Mouse (Mus musculus) bone marrow macrophage, adult 2 months (primary cell): ENCODE results near the gene Pld2. TPM values are rescaled to one million over a fixed set of nuclear protein-coding genes. Genes with fewer than 3 reads are reported as not detected.

Source experiments
- H3K27ac ChIP-seq: 2 replicates; pipeline ENCODE4 v1.5.1; 2012; ENCODE audit warnings: low read depth, low read length; ENCODE audit not compliant: insufficient read depth
- H3K4me1 ChIP-seq: 2 replicates; pipeline ENCODE4 v1.6.1; 2012; ENCODE audit warnings: low read length; ENCODE audit not compliant: control insufficient read depth, insufficient read depth
- H3K4me3 ChIP-seq: 2 replicates; pipeline ENCODE4 v1.5.1; 2012; ENCODE audit warnings: mild to moderate bottlenecking, low read length, moderate library complexity; ENCODE audit not compliant: insufficient read depth
- CTCF ChIP-seq: IDR thresholded peaks from 2 replicates; pipeline ENCODE4 v1.5.1; 2012; ENCODE audit warnings: low read depth, mild to moderate bottlenecking, low read length, moderate library complexity
- POLR2A ChIP-seq: IDR thresholded peaks from 2 replicates; pipeline ENCODE4 v1.6.1; 2012; ENCODE audit warnings: mild to moderate bottlenecking, low read depth, low read length, borderline replicate concordance
- polyA plus RNA-seq: library from polyadenylated mRNA; stranded (reverse); fragments of >200 nt; gene quantifications from 2 replicates; pipeline ENCODE4 v1.2.4, GENCODE M21; 2012; ENCODE audit not compliant: missing spikeins, insufficient read depth, insufficient read length

Pld2 gene
- polyA plus RNA-seq, 1 experiment = 58.4 TPM

- TF ChIP-seq POLR2A = no peak
- TF ChIP-seq CTCF = no peak
- H3K27ac ChIP-seq = no peak overlapping the region
- no peak overlapping the region for H3K4me3 ChIP-seq
- peaks cover 41% of the 10 kb centered on the region for H3K4me1 ChIP-seq
Observed at GRCm38 (mm10) chr11:70572348-70572902, 32.6 kb downstream of the Pld2 start.

- Histone ChIP-seq H3K4me3 (no peak overlapping the region), H3K27ac (no peak overlapping the region), H3K4me1 (peaks cover 44% of the 10 kb centered on the region)
- no peak for TF ChIP-seq POLR2A
- TF ChIP-seq CTCF = no peak
Observed at GRCm38 (mm10) chr11:70573872-70574271, 34.0 kb downstream of the Pld2 start.

DNA sequence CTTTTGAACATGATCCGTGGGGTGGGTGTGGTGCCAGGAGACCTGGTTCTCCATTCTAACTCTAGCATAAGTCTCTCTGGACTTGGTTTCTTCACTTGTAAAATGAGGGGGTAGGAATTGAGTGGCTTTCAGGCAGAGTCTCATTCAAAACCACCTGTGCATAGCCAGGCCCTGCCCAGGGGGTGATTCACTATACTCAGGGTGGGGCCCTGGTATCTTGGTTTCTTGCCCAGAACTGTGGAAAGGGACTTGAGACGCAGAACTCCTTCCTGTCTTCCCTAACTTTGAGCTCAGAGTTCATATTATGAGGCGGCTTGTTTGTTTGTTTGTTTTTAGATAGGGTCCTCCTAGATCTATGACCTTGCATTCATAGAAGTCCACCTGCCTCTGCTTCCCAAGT lies 37.3 kb downstream of the Pld2 start:
- no peak for TF ChIP-seq POLR2A
- TF ChIP-seq CTCF = no peak
- Histone ChIP-seq H3K27ac (no peak overlapping the region), H3K4me3 (no peak overlapping the region), H3K4me1 (peaks cover 56% of the 10 kb centered on the region)

DNA sequence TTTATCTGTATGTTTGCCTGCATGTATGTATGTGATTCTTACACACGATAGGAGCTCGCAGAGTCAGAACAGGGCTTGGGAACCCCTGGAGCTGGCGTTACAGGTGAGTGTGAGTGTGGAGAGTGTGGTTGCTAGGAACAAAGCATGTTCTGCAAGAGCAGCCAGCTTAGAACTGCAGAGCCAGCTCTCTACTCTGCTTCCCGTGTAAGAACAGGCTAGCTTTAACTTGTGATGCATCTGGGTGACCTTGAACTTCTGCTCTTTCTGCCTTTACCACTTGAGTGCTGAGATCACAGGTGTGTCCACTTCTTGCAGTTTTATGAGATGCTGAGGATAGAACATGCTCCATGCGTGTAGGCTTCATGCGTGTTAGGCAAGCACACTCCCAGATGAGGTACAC lies 39.1 kb downstream of the Pld2 start:
- peak overlapping the region; percentile 73; the same call in 1 of the 2 replicates for H3K27ac ChIP-seq
- no peak overlapping the region for H3K4me3 ChIP-seq
- H3K4me1 ChIP-seq = peaks cover 73% of the 10 kb centered on the region
- TF ChIP-seq POLR2A (no peak), CTCF (no peak)

- peaks cover 80% of the 10 kb centered on the region for H3K4me1 ChIP-seq
- no peak for TF ChIP-seq CTCF
- TF ChIP-seq POLR2A = no peak
- H3K27ac ChIP-seq = peak overlapping the region; percentile 73
- H3K4me3 ChIP-seq = no peak overlapping the region
Observed at GRCm38 (mm10) chr11:70579710-70580357, 40.0 kb downstream of the Pld2 start.

- peaks cover 83% of the 10 kb centered on the region for H3K4me1 ChIP-seq
- TF ChIP-seq CTCF (no peak), POLR2A (no peak)
- H3K4me3 ChIP-seq = no peak overlapping the region
- peak overlapping the region; percentile 73 for H3K27ac ChIP-seq
Observed at GRCm38 (mm10) chr11:70580358-70580720, 40.5 kb downstream of the Pld2 start.

GRCm38 (mm10) chr11:70580921-70581320 lies 41.1 kb downstream of the Pld2 start:
- TF ChIP-seq CTCF (no peak), POLR2A (no peak)
- no peak overlapping the region for H3K4me3 ChIP-seq
- H3K4me1 ChIP-seq = peaks cover 88% of the 10 kb centered on the region
- H3K27ac ChIP-seq = peak overlapping the region; percentile 47

- no peak overlapping the region for H3K4me3 ChIP-seq
- peaks cover 90% of the 10 kb centered on the region for H3K4me1 ChIP-seq
- H3K27ac ChIP-seq = no peak overlapping the region
- TF ChIP-seq POLR2A (no peak), CTCF (no peak)
Observed at GRCm38 (mm10) chr11:70582196-70582595, 42.3 kb downstream of the Pld2 start.

DNA sequence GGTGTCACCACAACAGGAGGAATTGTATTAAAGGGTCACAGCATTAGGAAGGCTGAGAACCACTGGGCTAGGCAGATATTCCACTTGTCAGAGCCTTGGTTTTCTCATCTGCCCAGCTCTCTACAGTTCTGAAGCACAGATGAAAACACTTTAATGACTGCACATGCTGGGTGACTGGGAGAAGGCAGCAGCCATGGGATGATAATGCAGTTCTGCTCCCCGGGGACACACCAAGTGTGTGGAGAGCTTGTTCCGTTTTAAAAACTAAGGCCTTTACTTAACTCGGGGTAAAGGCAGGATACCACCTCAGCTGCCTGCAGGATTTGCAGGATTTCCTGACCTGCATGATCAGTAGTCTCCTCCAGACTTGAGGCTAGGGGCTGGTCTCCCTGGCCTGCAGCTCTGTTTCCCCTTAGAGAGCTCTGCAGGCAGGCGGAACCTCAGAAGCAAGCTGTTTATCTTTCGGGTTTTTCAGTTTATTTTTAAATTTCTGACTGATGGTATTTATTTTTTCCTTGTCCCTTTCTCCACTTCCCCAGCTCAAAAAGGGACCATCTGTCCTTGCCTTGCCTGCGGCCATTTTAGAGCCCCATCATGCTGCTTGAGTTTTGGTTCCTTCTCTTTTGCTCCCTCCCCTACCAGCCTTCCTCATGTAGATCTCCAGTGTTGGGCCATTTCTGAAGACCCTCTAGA lies 43.3 kb downstream of the Pld2 start:
- peak overlapping the region; percentile 63 for H3K27ac ChIP-seq
- TF ChIP-seq POLR2A = no peak
- TF ChIP-seq CTCF = no peak
- H3K4me3 ChIP-seq = no peak overlapping the region
- H3K4me1 ChIP-seq = peaks cover 90% of the 10 kb centered on the region

- Histone ChIP-seq H3K4me1 (peaks cover 91% of the 10 kb centered on the region), H3K27ac (peak overlapping the region; percentile 63)
Observed at GRCm38 (mm10) chr11:70583775-70584174, 43.9 kb downstream of the Pld2 start.

More at GRCm38 (mm10) chr11:70583775-70584174, 43.9 kb downstream of the Pld2 start:
- H3K4me3 ChIP-seq = no peak overlapping the region
- TF ChIP-seq POLR2A (no peak), CTCF (no peak)
